Mouse (Mus musculus) neural tube, embryonic 15.5 days (tissue): ENCODE measurements around the gene Ralbp1. TPM values are rescaled to one million over a fixed set of nuclear protein-coding genes. Genes with fewer than 3 reads are reported as not detected.

Experiments used
- ATAC-seq: fragments of 200-750 bp; cut with Nextera tagmentation; 2 replicates; pipeline ENCODE4 v1.8.0; 2017; ENCODE audit warnings: mild to moderate bottlenecking, moderate TSS enrichment, moderate library complexity; ENCODE audit not compliant: low FRiP score
- H3K27ac ChIP-seq: fragments of 300-500 bp; sonication (generic); replicated peaks from 2 replicates; pipeline ENCODE4 v1.5.1; 2015; ENCODE audit warnings: mild to moderate bottlenecking, inconsistent platforms
- H3K27me3 ChIP-seq: fragments of 300-500 bp; sonication (generic); replicated peaks from 2 replicates; pipeline ENCODE4 v1.6.1; 2015; ENCODE audit warnings: inconsistent platforms
- H3K36me3 ChIP-seq: fragments of 300-500 bp; sonication (generic); 2 replicates; pipeline ENCODE4 v1.6.1; 2015; ENCODE audit warnings: inconsistent platforms
- H3K4me1 ChIP-seq: fragments of 300-500 bp; sonication (generic); 2 replicates; pipeline ENCODE4 v1.6.1; 2015; ENCODE audit warnings: inconsistent platforms
- H3K4me2 ChIP-seq: fragments of 300-500 bp; sonication (generic); 2 replicates; pipeline ENCODE4 v1.6.1; 2015; ENCODE audit warnings: inconsistent platforms, mild to moderate bottlenecking, moderate library complexity
- H3K4me3 ChIP-seq: fragments of 300-500 bp; sonication (generic); replicated peaks from 2 replicates; pipeline ENCODE4 v1.5.1; 2015; ENCODE audit warnings: mild to moderate bottlenecking, inconsistent platforms
- H3K9ac ChIP-seq: fragments of 300-500 bp; sonication (generic); replicated peaks from 2 replicates; pipeline ENCODE4 v1.6.1; 2015; ENCODE audit warnings: mild to moderate bottlenecking, inconsistent platforms
- H3K9me3 ChIP-seq: fragments of 300-500 bp; sonication (generic); replicated peaks from 2 replicates; pipeline ENCODE4 v1.6.1; 2016; ENCODE audit warnings: inconsistent platforms
- WGBS: fragments of 180-500 bp; shearing (Covaris S2); methylation state at CpG from one replicate; pipeline ENCODE4 v1.1.7; 2015; ENCODE audit warnings: mixed read lengths; 5-methylcytosine and 5-hydroxymethylcytosine counted together
- polyA plus RNA-seq: library from polyadenylated mRNA; unstranded; fragments of >200 nt; fragmentation: Nextera tagmentation; extraction: Ambion mirVana; gene quantifications from 2 replicates; pipeline ENCODE4 v1.2.1, GENCODE M21; 2015

The Ralbp1 gene
- polyA plus RNA-seq, 1 experiment from 2014 or later = 58.7 TPM

DNA sequence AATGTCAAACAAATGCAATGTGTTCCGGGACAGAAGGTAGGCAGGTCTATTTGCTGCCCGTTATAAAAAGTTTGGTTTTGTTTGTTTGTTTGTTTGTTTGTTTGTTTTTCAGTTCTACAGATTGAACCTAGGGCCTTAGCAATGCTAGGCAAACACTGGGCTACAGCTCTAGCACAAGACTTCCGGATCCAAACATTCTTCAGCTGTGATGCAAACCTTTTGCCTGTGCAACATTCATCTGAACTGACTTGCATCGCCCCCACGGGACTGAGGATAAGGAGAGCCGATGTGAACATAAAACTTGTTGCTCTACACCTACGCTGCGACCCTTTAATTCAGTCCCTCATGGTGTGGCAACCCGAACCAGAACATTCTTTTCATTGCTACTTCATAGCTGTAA is 973 bp upstream of the Ralbp1 start:
- WGBS = 68% methylated on average over 9 of the region's 9 CpGs
- Histone ChIP-seq H3K27ac (peak overlapping the region; percentile 98), H3K4me3 (peak overlapping the region; percentile 95), H3K36me3 (no peaks in the 10 kb centered on the region), H3K4me2 (peak overlapping the region; percentile 80), H3K27me3 (no peaks in the 10 kb centered on the region), H3K4me1 (peaks cover 35% of the 10 kb centered on the region), H3K9me3 (no peaks in the 10 kb centered on the region), H3K9ac (peak overlapping the region; percentile 67)
- ATAC-seq = no peak

DNA sequence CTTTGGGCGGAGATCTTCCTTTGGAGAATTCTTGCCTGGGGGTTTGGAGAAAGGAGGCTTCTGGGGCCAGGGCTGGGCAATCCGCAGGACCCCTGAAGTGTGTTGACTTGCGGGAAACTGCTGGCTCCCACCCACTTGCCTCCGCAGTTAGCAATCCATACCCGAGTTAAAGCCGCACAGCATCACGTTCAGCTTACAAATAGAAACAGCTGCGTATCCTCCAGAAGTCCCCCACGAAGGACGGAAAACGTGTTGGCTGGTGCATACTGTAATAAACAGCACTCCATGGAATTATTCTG is 251 bp downstream of the Ralbp1 start:
- H3K9me3 ChIP-seq = no peaks in the 10 kb centered on the region
- ATAC-seq = peak; percentile 61
- peak overlapping the region; percentile 80 for H3K4me2 ChIP-seq
- H3K4me1 ChIP-seq = peaks cover 35% of the 10 kb centered on the region
- H3K27me3 ChIP-seq = no peaks in the 10 kb centered on the region
- peak overlapping the region; percentile 98 for H3K27ac ChIP-seq
- H3K36me3 ChIP-seq = no peaks in the 10 kb centered on the region
- WGBS = under 1% methylated on average over 11 of the region's 11 CpGs
- H3K4me3 ChIP-seq = peak overlapping the region; percentile 95
- peak overlapping the region; percentile 67 for H3K9ac ChIP-seq

DNA sequence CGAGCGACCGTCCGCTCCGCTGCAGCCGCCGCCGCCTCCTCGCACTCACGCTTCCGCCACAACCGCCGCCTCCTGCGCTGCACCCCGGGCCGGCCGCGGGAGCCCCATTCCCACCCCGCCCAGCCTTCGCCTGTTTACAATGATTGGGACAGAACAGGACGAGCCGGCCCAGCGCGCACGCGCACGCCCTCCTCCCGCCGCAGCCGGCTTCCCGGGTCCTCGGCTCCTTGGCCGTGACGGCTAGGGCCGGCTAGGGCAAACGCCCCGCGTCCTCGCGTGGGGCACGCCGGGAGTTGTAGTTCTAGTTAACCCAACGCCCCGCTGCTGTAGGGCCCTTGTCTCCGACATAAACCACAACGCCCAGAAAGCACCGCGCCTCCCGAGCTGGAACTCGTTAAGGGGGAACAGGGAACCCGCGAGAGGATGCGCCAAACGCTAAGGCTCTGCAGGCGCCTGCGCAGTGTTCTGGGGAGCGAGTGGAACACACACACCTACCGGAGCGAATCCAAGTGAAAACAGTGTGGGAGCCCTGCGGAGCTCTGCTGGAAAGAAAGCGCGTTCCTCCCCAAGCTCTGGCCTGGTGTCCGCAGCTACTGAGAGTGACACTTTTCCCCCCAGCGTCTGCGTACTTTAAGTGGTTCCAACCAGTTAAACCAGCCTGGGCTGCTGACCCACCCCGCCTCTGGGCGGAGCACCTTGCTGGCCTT is 754 bp downstream of the Ralbp1 start:
- peak overlapping the region; percentile 98 for H3K27ac ChIP-seq
- peak overlapping the region; percentile 84 for H3K4me2 ChIP-seq
- no peaks in the 10 kb centered on the region for H3K27me3 ChIP-seq
- H3K9ac ChIP-seq = peak overlapping the region; percentile 92
- under 1% methylated on average over 59 of the region's 67 CpGs for WGBS
- H3K36me3 ChIP-seq = no peaks in the 10 kb centered on the region
- H3K4me3 ChIP-seq = peak overlapping the region; percentile 95
- H3K4me1 ChIP-seq = peaks cover 35% of the 10 kb centered on the region
- no peaks in the 10 kb centered on the region for H3K9me3 ChIP-seq
- peak; percentile 98 for ATAC-seq

DNA sequence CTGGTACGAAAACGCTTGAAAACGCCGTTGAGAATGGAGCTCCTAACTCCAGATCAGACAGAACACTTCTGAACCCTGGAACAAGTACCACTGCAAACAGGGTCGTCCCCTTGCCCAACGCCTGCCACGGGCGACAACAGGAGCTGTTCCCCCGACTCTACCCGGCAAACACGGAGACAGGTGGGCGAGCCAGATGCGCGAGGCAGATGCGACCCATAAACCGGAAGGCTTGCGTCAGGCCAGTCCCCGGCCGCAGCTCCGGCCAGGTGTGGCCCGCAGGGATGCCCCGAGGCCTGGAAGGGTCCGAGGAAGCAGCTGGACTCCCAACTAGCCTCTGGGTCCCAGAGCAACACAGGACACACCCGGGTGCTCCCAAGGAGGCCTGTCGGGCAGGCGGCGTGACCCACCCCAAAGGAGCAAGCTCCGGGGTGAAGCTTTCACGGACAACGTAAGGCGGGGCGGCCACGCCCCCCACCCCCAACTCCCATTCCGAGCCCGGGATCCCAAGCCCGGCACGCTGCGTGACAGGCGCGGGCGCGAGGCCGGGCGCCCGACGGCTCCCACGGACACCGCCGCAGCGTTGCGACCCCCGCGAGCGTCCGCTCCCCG is 1.4 kb downstream of the Ralbp1 start:
- no peaks in the 10 kb centered on the region for H3K9me3 ChIP-seq
- peak; percentile 33 for ATAC-seq
- no peaks in the 10 kb centered on the region for H3K27me3 ChIP-seq
- peaks cover 35% of the 10 kb centered on the region for H3K4me1 ChIP-seq
- H3K36me3 ChIP-seq = no peaks in the 10 kb centered on the region
- H3K4me3 ChIP-seq = peak overlapping the region; percentile 95
- H3K27ac ChIP-seq = peak overlapping the region; percentile 98
- under 1% methylated on average over 50 of the region's 56 CpGs for WGBS
- H3K4me2 ChIP-seq = peak overlapping the region; percentile 84
- peak overlapping the region; percentile 92 for H3K9ac ChIP-seq

DNA sequence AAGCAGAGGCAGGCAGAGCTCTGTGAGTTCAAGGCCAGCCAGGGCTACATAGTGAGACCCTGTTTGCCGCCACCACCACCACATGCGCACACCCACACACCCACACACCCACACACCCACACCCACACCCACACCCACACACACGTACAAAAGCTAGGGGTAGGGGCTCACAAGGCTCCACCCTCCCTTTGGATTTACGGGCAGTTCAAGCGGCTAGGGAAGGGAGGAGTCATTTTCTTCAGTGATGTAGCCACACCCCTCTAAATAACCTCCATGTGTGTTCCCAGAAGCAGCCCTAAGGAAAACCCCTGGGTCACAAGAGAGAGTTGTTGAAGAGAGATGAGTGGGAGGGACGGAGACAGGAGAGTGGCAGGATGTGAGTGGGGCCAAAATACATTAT is 8.6 kb downstream of the Ralbp1 start:
- no peak for ATAC-seq
- 72% methylated on average over 6 of the region's 6 CpGs for WGBS

DNA sequence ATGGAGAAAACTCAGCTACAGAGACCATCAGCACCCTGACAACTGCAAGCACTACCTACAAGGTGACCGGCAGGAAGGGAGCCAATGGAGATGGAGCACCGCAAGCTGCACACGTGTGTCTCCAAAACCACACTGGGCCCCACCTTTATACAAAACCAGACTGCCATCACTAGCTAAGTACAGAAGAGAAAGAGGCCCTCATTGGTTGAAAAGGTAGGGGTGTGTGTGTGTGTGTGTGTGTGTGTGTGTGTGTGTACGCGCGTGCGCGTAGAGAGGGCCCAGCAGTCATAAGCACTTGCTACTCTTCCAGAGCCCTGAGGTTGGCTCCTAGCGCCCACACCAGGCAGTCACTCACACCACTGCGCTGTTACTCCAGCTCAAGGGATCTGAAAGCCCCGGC is 11.8 kb downstream of the Ralbp1 start:
- Histone ChIP-seq H3K9ac (no peak overlapping the region), H3K4me2 (no peak overlapping the region), H3K9me3 (no peaks in the 10 kb centered on the region), H3K4me3 (no peak overlapping the region), H3K36me3 (no peaks in the 10 kb centered on the region), H3K4me1 (peaks cover 18% of the 10 kb centered on the region), H3K27me3 (no peaks in the 10 kb centered on the region), H3K27ac (no peak overlapping the region)
- 92% methylated on average over 11 of the region's 11 CpGs for WGBS
- no peak for ATAC-seq

More for the DNA sequence above, 8.6 kb downstream of the Ralbp1 start:
- Histone ChIP-seq H3K4me2 (no peak overlapping the region), H3K27me3 (no peaks in the 10 kb centered on the region), H3K4me3 (no peak overlapping the region), H3K9ac (no peak overlapping the region), H3K9me3 (no peaks in the 10 kb centered on the region), H3K36me3 (no peaks in the 10 kb centered on the region), H3K27ac (no peak overlapping the region), H3K4me1 (peaks cover 13% of the 10 kb centered on the region)

DNA sequence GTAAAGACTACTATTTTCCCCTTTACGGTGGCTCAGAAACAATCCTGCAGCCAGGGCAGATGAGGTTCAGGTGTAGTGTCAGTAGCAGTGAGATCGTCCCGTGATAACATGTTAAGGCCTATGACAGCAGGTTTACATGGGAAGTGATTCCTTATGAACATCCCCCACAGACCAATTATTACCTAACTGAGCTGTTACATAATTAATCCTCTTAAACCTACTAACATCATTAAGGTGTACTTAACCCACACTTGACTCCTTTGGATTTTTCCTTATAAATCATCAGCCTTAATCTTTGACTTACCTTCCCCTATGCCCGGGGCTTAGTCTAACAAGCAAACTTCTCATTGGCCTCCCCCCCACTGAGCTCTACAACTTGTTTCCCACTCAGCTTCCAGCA is 12.4 kb downstream of the Ralbp1 start:
- 74% methylated on average over 4 of the region's 4 CpGs for WGBS
- no peak for ATAC-seq
- H3K4me1 ChIP-seq = peaks cover 20% of the 10 kb centered on the region
- no peaks in the 10 kb centered on the region for H3K27me3 ChIP-seq
- no peak overlapping the region for H3K9ac ChIP-seq
- H3K27ac ChIP-seq = no peak overlapping the region
- no peaks in the 10 kb centered on the region for H3K9me3 ChIP-seq
- H3K4me2 ChIP-seq = no peak overlapping the region
- no peak overlapping the region for H3K4me3 ChIP-seq
- H3K36me3 ChIP-seq = no peaks in the 10 kb centered on the region

DNA sequence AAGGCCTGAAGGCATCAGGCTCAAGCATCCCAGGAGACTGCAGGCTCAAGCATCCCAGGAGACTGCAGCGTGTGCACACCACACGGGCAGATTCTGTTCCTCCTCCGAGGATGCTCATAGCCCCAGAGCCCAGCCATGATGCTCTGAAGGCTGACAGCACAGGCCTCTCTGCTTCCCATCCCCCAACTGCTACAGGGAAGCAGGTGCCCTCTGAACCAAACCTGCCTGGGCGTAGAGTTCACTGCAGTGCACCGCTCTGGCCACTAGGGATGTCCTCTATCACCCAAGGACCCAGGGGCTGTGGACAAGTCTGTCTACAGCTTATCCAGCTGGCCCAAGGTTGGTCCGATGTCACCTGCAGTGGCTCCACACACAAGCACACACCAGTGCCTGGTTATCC is 12.9 kb downstream of the Ralbp1 start:
- Histone ChIP-seq H3K27ac (no peak overlapping the region; the same call in 1 of the 2 replicates), H3K27me3 (no peaks in the 10 kb centered on the region), H3K9ac (no peak overlapping the region), H3K9me3 (no peaks in the 10 kb centered on the region), H3K36me3 (no peaks in the 10 kb centered on the region), H3K4me1 (peaks cover 20% of the 10 kb centered on the region), H3K4me2 (no peak overlapping the region), H3K4me3 (no peak overlapping the region)
- ATAC-seq = no peak
- 27% methylated on average over 6 of the region's 6 CpGs for WGBS

DNA sequence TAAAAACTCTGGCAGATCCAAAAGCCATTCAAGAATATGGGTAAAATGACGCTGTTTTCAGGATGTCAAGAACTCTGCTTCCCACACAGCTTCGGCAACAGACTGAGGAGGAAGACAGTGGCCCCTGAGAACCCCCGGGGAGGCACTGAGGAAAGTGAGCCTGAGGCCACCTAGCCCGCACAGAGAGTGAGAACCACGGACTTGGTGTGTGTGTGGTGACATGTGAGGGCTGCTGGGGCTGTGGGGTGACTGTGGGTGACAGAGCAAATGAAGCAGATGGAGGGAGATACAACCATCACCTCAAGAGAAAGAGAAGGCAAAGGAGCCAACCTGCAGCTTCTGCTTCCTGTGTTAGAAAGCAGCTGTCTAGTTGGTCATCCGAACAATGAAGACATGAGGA is 13.5 kb downstream of the Ralbp1 start:
- Histone ChIP-seq H3K4me2 (no peak overlapping the region), H3K4me1 (peaks cover 20% of the 10 kb centered on the region), H3K27me3 (no peaks in the 10 kb centered on the region), H3K9ac (no peak overlapping the region), H3K27ac (no peak overlapping the region), H3K9me3 (no peaks in the 10 kb centered on the region), H3K4me3 (no peak overlapping the region), H3K36me3 (0 out of 2 replicates have a peak, but pooled peaks cover 4% of the 10 kb centered on the region)
- ATAC-seq = no peak
- 73% methylated on average over 6 of the region's 6 CpGs for WGBS

DNA sequence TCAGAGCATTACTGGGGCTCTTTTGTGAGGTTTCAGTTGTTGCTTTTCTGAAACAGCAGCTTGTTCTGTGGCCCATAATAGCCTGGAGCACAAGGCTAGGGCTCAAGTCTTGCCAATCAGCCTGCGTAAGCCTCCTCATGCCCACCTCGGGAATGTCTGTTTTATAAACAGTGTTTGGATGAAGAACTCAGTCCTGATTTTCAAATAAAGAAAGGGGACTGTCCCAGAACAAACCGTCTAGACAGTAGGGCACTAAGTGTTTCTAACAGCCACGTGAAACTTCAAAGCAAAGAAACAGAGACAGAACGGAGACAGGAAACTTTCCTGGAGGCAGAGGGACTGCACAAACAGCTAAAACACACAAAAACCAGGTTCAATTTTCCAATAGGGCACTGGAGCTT is 14.0 kb downstream of the Ralbp1 start:
- Histone ChIP-seq H3K4me1 (peaks cover 20% of the 10 kb centered on the region), H3K9me3 (no peaks in the 10 kb centered on the region), H3K4me3 (no peak overlapping the region), H3K4me2 (no peak overlapping the region), H3K36me3 (peaks cover 6% of the 10 kb centered on the region; the same call in 1 of the 2 replicates), H3K9ac (no peak overlapping the region), H3K27ac (no peak overlapping the region), H3K27me3 (no peaks in the 10 kb centered on the region)
- ATAC-seq = no peak
- WGBS = 48% methylated on average over 5 of the region's 5 CpGs

DNA sequence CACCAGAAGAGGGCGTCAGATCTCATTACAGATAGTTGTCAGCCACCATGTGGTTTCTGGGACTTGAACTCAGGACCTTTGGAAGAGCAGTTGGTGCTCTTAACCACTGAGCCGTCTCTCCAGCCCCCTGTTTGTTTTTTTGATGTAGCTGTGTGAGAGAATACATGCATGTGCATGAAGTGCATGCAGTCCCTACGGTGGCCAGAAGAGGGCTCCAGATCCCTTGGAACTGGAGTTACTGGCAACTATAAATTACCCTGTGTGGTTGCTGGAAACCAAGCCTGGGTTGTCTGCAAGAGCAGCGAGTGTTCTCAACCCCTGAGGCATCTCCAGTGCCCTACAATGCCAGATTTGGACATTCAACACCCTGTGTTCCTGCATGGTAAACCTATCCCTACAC is 15.5 kb downstream of the Ralbp1 start:
- Histone ChIP-seq H3K4me3 (no peak overlapping the region), H3K36me3 (peaks cover 13% of the 10 kb centered on the region; the same call in 1 of the 2 replicates), H3K9me3 (no peaks in the 10 kb centered on the region), H3K9ac (no peak overlapping the region), H3K27me3 (no peaks in the 10 kb centered on the region), H3K4me2 (no peak overlapping the region), H3K4me1 (peaks cover 20% of the 10 kb centered on the region), H3K27ac (no peak overlapping the region)
- 42% methylated on average over 4 of the region's 4 CpGs for WGBS
- ATAC-seq = no peak

DNA sequence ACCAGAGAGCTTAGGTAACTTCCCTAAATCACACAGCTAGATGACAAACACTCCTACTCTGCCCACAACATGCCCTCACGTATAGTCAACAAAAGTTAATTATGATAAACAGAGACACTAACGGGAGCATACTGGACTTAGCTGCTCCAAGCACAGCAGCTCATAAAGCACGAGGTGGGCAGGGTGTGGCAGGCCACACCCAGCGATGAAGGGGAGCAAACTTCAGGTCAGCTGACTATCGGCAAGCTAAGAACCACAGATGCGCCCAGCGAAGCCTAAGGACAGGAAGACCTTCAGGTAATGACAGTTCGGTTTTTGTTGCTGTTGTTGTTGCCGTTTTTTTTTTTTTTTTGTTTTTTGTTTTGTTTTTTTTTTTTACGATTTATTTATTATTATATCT is 15.9 kb downstream of the Ralbp1 start:
- no peak for ATAC-seq
- no peak overlapping the region for H3K9ac ChIP-seq
- peaks cover 13% of the 10 kb centered on the region; the same call in 1 of the 2 replicates for H3K36me3 ChIP-seq
- no peaks in the 10 kb centered on the region for H3K9me3 ChIP-seq
- H3K27ac ChIP-seq = no peak overlapping the region
- 89% methylated on average over 10 of the region's 10 CpGs for WGBS
- no peak overlapping the region for H3K4me2 ChIP-seq
- no peak overlapping the region for H3K4me3 ChIP-seq
- H3K4me1 ChIP-seq = peaks cover 20% of the 10 kb centered on the region
- no peaks in the 10 kb centered on the region for H3K27me3 ChIP-seq
